Mouse (Mus musculus) left cerebral cortex, adult 8-10 months (tissue): ENCODE measurements around the gene Hspa12a. TPM values are rescaled to one million over a fixed set of nuclear protein-coding genes. Genes with fewer than 3 reads are reported as not detected.
"Not testable (repeated sequence)": the region's sequence is repeated elsewhere in the genome, so short reads cannot be mapped to it uniquely, and the experiment has no call there.

ENCODE experiments used
- DNase-seq, 2 experiments: peaks; one replicate each; pipeline ENCODE4 v3.0.0; 2022; ENCODE audit warnings: low spot score in 2 of 2
- total RNA-seq, 4 experiments: library from RNA; stranded (reverse); gene quantifications; 2 replicates each; pipeline ENCODE4 v1.2.4; 2022

Hspa12a gene
- total RNA-seq, 4 experiments from 2014 or later, result 180 to 214 (median 195) TPM

DNA sequence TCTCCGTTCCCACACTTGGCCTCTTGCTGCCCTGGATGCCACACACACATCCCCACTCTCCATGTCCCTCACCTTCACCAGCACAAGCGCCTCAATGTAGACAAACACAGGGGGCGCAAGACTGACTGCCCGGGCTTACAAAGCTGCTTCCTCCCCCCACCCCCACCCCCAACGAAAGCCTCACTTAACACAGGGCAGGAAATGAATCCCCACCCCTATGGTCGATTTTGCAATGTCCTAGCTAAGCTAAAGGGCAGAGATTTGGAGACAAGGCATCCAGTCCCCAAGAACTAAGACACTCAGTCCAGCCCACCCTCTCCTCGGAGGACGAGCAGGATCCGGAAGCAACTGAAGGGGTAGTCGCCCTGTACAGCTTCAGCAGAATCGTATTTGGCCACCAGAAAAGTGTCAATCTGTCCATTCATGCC, 32.5 kb downstream of the Hspa12a start:
- no peak for DNase-seq

DNA sequence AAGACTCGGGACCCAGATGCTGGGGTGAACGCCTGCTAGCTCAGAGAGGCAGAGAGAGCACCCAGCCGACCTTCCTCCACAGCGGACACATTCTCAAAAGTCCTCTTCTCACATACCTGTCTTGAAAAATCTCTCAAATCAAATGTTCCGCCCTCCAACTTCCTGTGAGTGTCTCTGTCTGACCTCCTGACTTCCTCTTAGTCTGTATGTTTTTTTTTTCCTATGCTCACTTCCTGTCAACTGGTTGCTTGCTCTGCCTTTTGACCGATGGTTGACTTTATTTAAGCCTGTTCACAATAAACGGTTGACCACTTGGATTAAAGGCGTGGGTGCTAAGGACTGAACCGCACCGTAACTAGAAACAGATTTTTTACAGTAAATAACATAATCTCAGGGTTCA, 35.4 kb downstream of the Hspa12a start:
- no peak for DNase-seq

DNA sequence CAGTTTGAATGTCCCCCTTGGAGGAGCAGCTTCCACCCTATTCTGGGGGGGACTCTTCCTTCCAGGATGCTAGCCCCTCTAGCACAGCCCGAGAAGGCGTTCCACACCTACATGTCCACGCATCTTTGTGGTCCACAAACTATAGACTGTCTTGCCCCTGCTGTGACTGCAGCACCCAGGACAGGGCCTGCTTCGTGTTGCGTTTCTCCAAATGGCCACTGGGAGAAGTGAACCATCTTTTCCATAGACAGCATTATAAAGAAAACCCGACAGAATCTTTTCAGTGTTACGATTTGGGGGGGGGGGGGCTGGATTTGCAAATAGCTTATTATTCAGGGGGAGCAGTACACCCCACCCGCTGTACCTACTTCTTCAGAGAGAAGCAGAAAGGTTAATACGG, 36.8 kb downstream of the Hspa12a start:
- no peak for DNase-seq

DNA sequence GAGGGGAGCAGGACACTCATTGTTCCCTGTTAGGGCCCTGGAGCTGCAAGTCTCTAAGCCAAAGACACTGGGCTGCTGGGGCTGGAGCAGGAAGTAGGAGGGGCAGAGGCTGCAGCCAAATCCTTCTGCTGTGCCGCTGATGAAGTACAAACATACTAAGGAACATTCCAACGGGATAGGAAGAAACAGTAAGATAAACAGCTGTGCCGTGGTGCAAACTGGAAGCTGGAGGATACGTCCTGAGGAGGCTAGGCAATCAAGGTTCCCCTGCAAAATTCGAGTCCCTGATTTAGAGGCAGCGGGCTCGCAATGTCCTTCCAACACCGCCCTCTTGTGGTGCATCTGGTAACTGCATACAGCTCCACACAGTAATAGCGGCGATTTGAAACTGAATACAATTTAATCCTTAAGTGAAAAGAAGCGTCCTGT, 39.5 kb downstream of the Hspa12a start:
- peak in 1 of 2 experiments; percentile 92 for DNase-seq

DNA sequence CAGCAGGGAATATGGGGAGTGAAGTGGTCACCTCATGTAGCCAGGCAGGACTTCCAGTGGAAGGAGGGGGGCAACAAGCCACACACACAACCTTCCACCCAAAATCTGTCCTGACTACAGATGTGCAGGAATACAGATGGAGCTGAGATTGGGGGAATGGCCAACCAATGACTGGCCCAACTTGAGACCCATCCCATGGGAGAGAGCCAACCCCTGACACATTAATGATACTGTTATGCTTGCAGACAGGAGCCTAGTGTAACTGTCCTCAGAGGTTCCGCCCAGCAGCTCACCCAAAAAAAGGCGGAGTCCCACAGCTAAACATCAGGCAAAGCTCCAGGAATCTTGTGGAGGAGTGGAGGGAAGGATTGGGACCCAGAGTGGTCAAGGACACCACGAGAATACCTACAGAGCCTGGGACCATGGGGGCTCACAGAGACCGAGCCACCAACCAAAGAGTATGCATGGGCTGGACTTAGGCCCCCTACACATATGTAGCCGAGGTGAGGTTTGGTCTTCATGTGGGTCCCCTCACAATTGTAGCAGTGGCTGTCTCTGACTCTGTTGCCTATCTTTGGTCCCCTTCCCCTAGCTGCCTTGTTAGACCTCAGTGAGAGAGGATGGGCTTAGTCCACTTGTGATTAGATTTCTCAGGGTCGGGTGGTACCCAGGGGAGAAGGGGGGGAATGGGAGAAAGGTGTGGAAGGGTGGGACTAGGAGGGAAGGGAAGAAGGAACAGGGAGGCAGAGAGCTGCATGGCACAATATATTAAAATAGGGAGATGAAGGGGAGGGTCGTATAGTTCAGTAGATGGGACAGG, 40.2 kb downstream of the Hspa12a start:
- DNase-seq, result no peak

DNA sequence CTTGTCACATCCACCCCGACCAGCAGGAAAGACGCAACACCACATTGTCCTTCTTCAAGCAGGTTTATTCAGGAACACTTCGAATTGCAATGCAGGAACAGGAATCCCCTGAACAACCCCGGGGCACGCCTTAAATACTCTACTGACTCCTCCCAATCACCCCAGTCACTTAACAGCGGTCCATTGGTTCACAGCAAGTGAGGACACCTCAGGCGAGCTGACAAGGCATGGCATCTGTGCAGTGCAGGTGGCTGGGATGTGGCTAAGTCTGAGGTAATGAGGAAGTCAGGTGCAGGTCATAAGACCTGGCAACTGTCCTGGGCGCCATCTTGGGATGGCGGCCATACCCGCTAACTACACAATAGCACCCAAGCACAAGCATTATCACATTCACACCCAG, 43.0 kb downstream of the Hspa12a start:
- not testable (repeated sequence) for DNase-seq

DNA sequence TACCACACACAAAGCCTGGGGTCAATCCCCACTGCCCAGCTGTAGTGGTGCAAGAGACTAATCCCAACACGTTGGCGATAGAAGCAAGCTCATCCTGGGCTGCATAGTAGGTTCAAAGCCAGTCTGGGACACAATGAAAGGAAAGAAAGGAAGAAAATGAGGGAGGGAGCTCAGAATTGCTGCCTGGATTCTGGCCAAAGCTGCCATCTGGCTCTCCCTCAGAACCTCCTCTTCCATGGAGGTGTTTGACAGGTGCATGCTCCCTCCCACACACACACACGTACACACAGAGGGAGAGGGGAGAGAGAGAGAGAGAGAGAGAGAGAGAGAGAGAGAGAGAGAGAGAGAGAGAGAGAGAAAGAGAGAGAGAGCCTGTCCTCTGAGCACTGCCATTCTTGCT, 47.2 kb downstream of the Hspa12a start:
- peak in 1 of 2 experiments; percentile 63 for DNase-seq

DNA sequence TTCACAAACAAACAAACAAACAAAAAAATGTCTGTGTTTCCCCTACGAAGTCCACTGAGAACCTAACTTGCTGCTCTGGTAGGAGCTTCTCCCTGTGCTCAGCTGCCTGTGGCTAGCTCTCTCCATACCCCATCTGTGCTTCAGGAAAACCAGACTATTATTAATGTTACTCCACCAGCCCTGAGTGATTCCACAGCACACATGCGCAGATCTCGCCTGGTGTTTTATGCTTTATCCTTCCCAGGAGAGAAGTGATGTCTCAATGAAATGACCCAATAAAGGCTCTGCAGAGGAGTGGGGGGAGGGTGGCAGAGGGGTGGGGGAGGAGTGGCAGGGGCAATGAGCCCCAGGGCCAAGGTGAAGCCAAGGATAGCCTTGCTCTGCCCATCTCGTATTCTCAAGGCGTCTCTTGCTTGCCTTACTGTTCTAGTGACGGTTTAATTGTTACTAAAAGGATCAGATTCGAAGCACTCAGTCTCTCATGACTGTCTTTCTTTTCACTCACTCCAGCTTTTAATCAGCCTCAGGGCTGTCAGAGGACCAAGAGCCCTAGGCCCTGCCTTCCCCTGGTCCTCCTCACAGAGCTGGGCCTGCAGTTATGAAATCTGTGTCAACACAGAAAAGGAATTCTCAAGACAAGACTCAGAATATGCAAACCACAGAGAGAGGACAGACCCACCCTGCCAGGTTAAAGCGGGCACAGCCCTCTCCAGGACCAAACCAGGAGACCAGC, 54.0 kb downstream of the Hspa12a start:
- no peak for DNase-seq

DNA sequence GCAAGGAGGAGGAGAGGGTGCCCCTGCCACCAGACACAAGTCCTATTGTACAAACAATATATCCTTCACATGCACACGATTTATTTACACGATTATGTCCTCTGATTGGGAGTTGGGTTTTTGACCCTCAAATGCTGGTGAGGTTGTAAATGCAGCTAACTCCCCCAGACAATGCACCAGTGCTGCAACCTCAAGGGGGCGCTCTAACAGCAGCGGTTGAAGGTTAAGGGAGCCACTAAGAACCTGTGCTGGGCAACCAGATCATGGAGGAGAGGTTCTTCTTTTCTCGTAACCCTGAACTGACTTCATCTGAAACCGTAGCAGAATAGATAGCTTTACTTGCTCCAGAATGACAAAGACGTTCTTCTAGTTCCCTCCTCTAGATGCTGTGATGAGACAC, 57.0 kb downstream of the Hspa12a start:
- DNase-seq, result no peak

DNA sequence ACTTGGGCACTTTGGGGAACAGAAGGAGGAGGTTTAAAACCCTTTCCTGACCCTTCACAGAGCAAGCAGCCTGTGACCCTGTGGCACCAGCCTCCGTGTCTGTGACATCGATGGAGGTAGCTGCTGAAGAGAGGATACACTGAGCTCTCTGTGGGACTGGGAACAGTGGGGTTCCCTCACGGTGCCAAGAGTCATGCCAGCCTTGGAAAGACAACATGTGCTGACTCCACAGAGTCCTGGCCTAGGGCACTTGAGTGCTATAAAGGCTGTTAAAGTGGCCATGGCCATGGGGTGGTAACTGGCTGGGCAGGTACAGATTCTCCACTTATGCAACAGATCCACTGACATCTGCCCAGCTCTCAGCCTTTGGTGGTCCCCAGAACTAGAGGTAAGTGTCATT, 60.0 kb downstream of the Hspa12a start:
- DNase-seq, result no peak

DNA sequence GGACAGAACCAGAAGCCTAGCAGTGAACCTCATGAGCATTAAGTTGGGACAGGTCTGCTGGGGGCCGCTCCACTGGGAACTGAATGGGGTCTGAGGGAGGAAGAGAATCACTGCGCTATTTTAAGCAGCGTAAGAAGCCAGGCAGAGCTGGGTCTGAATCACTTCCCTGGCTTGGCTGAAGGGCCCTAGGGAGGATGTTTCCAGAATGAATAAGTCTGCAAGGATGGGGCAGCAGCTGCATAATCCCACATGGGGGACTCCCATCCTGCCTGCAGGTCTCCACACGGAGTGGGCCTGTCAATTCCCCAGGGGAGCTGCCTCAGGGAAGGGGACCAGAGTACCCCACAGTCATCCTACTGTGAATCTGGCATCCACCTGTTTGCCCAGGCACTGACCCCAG, 61.1 kb downstream of the Hspa12a start:
- DNase-seq, result no peak

DNA sequence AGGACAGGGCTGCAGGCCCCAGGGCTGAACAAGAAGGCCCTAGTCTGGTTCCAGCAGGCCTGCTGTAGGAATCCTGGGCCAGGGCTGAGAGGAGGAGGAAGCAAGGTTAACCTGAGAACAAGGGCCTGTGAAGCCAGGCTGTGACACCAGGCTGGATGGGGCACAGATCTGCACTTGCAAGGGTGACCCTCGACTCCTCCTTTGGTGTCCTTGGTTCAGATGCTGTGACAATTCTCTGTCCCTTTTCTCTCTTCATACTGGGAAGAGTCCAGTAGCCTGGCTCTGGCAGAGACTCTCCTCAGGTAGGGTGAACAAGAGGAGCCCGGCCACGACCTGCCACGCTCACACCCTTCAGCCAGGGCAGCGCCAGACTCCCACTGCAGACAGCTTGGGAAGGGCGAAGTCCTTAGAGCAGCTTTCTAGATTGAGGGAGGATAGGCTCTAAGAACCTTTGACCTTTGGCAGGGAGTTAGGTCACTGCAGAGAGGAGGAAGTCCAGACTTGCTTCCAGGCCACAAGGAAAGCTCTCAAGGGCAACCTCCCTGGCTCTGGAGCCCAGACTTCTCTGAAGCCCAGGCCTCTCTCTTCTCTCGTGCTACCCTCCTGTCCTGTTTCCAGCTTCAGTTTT, 64.0 kb downstream of the Hspa12a start:
- DNase-seq, result no peak

DNA sequence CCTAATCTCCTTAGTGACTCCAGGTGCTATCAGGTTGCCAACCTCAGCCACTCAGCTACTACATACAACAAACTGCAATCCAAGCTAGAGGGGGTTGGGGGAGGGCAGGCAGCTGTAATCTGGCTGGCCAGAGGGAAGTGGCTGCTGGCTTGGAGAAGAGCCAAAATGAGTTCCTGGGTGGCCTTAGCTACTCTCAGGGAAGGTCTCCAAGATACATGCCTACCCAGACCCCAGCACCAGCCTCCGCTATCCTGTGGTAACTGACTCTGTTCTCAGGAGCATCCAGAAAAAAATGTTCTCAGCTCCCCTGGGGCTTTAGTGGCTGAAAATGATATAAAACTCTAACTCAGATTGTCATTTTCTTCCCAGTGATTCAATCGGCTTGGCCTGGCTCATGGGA, 64.9 kb downstream of the Hspa12a start:
- no peak for DNase-seq

DNA sequence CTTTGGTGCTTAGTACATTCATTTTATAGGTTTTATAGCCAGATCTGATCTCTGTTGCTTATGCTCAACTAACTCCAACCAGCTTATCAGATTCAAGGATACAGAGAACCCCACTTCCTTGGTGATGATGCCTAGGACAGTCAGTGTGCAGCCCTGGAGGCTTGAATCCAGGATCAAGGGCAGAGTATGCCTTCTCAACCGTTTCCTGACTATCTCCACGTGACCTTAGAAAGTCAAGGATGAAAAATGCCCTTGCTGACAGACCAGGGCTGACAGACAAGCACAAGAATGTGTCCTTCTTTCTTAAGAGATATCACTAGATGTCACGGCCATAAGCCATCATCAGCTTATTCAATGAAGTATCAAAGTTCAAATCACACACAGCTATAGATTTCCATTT, 69.9 kb downstream of the Hspa12a start:
- DNase-seq, result no peak

DNA sequence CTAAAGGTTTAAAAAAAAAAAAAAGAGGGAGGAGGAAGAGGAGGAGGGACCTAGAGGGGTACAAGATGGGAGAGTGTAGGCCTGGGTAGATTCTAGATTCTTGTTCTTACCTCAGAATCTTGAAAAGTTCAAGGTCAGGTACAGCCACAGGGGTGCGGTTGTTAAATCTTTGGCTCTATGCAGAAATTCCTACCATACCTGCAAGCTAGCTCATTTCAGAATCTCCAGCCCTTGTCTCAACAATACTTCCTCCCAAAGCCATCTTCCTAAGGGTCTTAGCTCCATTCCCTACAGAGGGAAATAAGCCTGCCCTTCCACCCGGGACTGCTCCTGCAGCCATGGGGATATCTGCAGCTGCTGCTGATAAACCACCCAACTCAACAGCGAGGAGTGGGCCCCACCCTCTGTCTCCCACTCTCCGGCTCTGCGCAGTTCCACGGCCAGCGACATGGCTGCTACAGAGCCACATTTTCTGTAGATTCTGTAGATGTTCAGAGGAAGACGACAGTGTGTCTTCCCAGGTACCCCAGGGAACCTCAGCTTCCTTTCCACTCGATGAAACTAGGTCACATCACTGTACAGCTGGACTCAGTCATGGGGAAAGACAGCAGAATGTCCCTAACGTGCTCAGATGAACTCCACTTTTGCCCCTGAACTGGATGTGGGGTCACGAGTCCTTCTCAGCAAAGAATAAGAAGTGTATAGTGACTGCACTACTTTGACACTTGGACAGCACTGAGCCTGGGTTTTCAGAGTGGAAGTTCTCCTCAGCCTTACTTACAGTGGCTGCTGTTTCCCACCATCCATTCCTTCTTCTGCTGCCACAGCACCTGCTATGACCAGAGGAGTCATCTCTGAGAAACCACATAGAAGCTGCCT, 70.8 kb downstream of the Hspa12a start:
- DNase-seq, result no peak

DNA sequence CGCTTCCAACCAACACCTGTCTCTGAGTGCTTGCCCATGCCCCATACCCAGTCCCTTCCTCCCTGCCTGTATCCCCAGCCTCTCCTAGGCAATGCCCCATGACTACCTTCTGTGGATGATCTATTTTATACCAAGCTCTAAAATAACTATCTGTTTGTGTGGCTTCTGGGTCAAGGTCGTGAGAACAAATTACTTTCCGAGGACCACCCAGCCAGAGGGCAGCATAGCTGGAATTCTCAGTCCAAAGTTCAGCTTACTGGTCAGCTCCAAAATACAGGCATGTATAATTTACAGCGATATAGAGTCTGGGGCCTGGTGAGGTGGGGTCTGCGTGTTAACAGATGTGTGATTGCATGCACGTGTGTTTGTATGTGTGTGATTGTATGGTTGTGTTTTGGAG, 71.6 kb downstream of the Hspa12a start:
- no peak for DNase-seq

DNA sequence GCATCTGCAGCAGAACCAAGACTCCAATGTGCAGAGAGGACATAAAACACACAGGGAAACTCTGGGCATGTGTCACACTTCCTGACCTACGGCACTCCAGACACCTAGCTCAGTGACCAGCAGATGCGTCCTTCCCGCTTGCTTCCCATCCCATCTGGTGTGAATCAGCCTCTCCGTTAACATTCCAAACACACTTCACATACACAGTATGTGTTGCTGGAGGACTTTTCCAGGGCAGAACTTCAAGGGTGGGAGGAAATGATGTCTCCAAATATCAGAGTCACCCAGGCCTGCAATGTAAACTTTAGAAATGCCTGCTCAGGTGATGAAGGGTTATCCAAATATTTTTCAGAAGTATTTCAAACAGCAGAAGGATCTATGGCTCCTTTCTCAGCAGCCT, 76.8 kb downstream of the Hspa12a start:
- DNase-seq, result no peak

DNA sequence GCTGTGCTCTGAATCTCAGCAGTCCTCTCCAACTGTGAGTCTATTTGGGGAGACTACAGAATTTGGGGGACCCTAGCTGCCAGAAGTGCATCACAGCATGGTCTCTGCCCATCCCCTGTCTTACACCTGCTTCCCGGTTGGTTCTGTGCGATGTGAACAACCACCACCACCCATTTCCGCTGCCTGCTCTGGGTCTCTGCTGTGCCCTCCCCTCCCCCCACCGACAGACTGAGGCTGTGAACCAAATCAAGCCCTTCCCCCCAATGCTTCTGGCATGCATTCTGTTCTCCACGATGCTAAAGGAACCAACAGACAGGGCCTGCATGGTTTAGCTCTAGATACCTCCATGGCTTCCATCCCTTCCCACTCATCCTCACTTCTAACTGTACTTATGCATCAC, 78.2 kb downstream of the Hspa12a start:
- DNase-seq, result no peak

DNA sequence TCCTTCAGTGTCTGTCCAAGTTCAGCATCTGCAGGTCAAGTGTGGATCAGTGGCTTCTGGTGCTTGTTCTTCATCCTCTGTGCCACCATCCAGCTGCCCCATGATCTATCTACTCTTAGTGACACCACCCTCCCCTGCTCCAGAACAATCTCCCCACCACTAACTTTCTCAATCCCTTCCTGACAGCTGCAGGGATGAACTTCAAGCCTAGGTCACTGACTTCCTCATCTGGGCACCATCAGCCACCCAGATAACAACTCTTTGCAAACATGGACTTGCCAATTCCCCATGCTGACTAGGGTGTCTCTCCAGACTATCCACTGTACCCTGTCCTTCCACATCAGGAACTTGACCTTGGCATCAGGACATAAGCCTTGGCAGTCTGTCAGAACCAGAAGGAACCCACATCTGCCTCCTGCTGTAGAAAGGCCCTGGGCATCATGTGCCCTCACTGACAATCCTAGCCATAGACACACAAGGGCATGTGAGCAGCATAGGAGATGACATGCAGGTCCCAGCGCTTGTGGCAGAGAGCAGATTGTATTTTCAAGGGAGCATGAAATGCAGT, 79.4 kb downstream of the Hspa12a start:
- no peak for DNase-seq

DNA sequence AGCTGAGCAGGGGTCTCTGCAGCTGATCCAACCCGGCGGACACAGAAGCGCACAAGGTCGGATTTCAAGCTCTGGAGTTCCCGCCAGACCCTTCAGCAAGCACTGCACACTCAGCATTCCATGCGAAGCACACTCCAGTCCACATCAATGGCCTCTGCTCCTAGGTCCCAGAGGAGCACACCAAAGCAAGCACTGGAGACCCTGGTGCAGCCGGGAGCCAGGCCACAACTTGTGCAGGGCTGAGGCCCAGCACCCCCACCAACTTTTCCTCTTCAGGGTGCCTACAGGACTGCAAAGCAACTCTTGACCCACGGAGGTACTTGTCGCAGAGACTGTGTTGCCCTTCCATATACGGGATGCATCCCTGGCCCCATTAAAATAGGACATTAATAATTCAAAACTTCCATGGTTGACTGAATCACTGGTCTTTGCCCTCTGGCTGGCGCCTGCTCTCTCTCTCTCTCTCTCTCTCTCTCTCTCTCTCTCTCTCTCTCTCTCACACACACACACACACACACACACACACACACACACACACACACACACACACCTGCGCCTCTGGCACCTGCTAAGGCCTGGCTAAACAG, 82.2 kb downstream of the Hspa12a start:
- DNase-seq, result no peak
